Mouse (Mus musculus) bone marrow, adult 2 months (tissue): Measurements from ENCODE around the gene Rmi1.

Experiments
- CTCF ChIP-seq: fragments of 200-500 bp; IDR thresholded peaks from 2 replicates; pipeline ENCODE4 v1.5.1; 2011; ENCODE audit warnings: low read length, control low read depth; ENCODE audit not compliant: control insufficient read depth, insufficient read depth
- POLR2A ChIP-seq: fragments of 200-500 bp; IDR thresholded peaks from 2 replicates; pipeline ENCODE4 v1.6.1; 2011; ENCODE audit warnings: low read depth, mild to moderate bottlenecking, control low read depth, low read length, borderline replicate concordance; ENCODE audit not compliant: control insufficient read depth

- TF ChIP-seq CTCF = no peak
- TF ChIP-seq POLR2A = no peak
These were observed 1.5 kb upstream of the Rmi1 start for GRCm38 (mm10) chr13:58400576-58400975.
